Mouse (Mus musculus): ENCODE measurements at regions not wholly inside any gene's neighbourhood (a gene's known extent, or its start where the extent isn't known, plus 50 kb on each side); places are given as distances from the start of the nearest gene placed in this dataset.

DNA sequence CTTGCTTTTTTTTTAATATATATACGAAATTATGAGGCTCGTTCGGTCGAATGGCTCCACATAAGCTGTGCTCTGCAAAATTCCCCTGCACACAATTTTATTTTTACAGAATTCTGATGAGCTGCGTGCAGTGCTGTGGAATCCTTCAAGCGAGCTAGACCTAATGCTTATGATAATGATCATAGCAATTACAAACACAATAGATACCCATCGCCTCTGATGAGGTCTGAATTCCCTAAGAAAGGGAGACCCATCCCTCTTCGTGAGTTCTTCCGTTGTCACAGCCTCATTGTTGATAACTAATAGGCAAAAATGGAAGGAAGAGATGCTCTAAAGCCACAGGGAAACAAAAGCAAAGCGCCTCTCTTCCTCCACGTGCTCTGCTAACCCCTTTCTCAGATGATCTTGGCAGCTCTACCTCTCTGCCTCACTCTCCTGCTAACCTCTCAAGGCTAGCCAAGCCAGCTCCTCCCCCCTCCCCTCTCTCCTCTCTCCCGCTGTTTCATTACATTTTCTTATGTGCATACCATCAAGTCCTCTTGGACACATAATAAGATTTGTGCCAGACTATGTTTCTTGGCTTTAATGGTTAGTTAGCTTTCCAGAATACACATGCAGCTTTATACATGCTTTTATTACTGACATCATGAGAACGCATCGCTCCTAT is 367.7 kb upstream of the Adgrl2 start:
- no peak for DNase-seq (ENCODE audit: low spot score)

- DNase-seq (ENCODE audit: low spot score): no peak
Measured at GRCm38 (mm10) chr3:149357121-149357520, 366.8 kb upstream of the Adgrl2 start.

- no peak for DNase-seq (ENCODE audit: low spot score)
Measured at GRCm38 (mm10) chr3:149355362-149355761, 365.0 kb upstream of the Adgrl2 start.

- DNase-seq (ENCODE audit: low spot score): no peak
Measured at GRCm38 (mm10) chr3:149353958-149354357, 363.6 kb upstream of the Adgrl2 start.

DNA sequence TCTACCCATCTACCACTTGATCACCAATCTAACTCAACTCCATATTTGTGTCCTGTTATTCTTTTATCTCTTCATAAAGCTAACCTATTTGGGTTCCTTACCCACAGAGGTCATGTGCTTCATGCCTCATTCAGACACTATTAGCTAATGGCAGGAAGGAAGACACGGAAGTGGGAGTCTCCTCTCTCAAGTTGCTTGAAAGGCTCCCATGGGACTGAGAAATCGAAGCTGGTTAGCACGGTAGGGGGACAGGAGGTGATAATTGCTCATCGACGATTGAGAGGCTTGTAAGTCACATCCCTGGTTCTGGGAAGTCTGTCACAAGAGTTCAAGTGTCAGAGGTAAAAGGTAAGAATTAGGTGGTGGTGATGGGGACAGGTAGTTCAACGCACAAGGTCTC is 362.2 kb upstream of the Adgrl2 start:
- DNase-seq (ENCODE audit: low spot score): no peak

DNA sequence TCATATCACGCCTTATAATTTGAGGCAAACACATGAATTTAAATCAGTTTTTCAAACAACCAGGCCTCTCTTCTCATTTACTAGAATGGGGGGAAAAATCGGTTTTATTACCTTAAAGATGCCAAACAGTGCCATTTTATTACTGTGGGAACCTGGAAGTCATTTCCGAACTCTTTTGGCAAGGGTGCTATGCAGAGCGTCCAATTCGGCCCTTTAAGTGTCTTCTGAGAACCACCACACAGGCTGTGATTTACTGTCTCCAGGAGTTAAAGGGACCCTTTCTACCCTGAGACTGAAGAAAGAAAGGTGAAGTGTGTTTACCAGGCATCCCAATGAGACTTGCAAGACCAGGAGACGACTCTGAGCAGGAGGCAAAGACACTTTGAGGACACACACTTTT is 359.4 kb upstream of the Adgrl2 start:
- DNase-seq (ENCODE audit: low spot score): no peak

DNA sequence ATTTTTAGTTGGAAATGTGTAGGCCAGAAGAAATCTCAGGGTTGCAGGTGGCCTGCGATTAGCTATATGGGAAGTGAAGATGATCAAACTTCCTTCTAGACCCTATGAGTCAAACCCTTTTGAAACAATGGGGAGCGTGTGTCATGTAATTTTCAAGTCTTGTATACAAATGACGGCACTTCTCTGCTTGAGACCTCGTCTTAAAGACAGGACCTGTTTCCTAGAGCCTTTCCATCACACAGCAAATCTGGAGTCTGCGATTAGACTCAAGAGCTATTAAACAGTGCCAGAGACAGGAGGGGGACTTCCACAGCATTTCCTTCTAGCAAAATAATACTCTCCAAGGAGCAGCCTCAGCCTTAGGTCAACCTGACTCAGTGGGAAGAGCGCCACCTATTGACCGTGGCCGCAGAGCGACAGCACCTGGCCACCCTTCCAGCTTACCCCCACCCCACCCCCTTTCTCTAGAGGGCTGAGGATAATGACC is 358.9 kb upstream of the Adgrl2 start:
- peak; percentile 78 for DNase-seq (ENCODE audit: low spot score)

- DNase-seq (ENCODE audit: low spot score): no peak
Measured at GRCm38 (mm10) chr3:149348459-149348971, 358.2 kb upstream of the Adgrl2 start.

GRCm38 (mm10) chr3:149347241-149347992 is 357.1 kb upstream of the Adgrl2 start:
- DNase-seq (ENCODE audit: low spot score): no peak

DNA sequence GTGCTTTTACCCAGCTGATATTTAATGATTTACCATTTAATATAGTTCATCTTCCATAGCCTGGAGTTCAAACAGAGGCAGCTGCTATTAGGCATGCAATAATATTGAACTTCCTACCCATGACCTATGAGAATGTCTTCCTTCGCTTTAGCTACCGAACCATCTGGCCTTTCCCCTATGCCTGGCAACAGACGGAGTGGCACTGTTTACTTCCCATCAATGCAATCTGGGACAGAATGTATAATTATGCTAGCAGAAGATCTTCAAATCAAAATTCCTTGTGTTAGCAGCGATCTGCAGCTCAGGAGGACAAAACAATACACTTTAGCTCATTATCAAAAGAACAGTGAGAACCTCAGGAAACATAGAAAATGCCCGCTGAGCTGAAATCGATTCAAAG is 352.2 kb upstream of the Adgrl2 start:
- no peak for DNase-seq (ENCODE audit: low spot score)

DNA sequence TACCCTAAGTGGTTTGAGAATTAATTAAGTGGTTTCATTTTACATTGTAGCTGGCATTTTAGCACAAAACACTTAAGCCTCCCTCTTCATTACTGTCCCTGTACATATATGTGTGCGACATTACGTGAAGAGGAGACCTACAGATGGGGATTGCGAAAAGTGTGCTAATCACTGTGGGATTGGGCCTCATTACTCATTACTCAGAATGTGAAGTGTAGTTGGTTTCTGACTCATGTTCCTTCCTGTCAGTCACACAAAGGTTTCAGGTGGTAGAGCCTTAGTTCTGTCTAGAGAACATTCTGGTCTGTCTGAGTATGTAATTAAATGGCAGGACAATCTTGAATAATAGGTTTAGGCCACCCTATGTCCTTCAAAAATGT is 349.0 kb upstream of the Adgrl2 start:
- no peak for DNase-seq (ENCODE audit: low spot score)

GRCm38 (mm10) chr3:149338684-149339373 is 348.5 kb upstream of the Adgrl2 start:
- DNase-seq (ENCODE audit: low spot score): no peak

DNA sequence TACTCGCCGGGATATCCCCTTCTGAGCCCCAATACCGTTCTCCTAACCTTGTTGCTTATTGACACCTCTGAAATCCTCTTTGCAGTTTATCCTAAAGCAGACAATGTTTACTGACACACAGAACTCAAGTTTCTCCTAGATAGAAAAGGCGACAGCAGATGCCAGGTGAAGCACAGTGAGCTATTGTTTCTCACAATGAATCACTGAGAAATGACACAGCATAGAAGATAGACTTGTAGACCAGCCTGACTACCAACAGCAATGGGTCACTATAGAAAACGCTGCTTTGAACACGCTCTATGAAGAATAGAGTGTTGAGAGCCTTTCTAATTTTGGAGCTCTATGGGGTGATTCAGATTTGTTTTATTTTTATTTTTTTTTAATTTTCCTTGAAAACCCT is 344.9 kb upstream of the Adgrl2 start:
- DNase-seq (ENCODE audit: low spot score): no peak

DNA sequence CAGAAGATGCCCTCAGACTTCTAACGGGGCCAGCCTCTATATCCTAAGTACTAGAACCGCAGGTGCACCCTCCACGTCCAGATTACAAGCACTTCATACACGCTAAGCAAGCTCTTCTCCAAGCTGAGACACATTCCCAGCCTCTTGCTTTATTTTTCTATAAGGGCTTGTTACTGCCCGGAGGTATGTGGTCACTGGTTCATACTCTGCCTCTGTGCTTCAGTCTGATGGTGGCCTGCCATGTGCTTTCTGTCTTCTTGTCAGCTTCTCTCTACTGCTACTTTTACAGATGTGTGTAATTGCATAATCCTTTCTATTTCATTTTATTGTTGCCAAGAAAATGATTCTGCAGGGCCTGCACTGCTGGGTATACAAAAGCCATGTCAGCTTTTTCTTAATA is 343.3 kb upstream of the Adgrl2 start:
- DNase-seq (ENCODE audit: low spot score): no peak

DNA sequence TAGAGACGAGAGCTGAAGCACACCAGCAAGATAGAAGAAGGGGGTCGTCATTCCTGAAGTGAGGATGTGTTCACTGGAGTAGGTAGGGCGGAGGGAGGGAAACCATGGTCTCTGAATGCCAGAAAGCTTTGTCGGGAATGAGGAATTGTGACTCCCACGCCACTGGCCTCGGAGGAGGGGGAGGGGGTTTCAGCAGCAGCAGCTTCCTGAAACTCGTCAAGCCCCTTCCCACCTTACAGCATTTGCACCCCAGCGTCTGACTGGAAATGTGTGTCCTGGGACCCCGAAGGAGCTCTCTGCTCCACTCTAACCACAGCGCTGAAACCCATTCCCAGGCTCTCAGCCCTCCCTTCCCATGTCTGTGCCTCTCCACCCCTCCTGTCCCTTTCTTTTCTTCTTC is 342.8 kb upstream of the Adgrl2 start:
- DNase-seq (ENCODE audit: low spot score): no peak

GRCm38 (mm10) chr3:149332105-149332504 is 341.8 kb upstream of the Adgrl2 start:
- DNase-seq (ENCODE audit: low spot score): no peak

GRCm38 (mm10) chr3:149331251-149331960 is 341.1 kb upstream of the Adgrl2 start:
- no peak for DNase-seq (ENCODE audit: low spot score)

DNA sequence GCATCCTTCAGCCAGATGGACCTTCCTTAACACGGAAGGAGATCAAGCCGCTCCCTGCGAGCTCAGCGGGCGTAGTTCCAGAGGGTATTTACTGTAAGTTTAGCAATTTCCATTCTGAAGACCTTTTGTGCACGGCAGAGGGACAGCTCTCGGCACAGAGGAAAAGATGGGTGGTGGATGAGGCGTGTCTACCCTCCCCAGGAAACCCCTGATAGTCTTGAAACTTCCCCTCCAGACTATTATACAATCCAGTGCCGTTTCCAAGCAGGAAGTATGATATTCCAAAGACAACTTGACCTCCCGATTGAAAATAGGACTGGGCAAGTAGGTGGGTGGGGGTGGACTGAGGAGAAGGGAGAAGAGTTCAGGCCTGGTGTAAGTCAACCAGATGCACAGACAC is 340.4 kb upstream of the Adgrl2 start:
- no peak for DNase-seq (ENCODE audit: low spot score)

GRCm38 (mm10) chr3:149330041-149330440 is 339.7 kb upstream of the Adgrl2 start:
- no peak for DNase-seq (ENCODE audit: low spot score)

DNA sequence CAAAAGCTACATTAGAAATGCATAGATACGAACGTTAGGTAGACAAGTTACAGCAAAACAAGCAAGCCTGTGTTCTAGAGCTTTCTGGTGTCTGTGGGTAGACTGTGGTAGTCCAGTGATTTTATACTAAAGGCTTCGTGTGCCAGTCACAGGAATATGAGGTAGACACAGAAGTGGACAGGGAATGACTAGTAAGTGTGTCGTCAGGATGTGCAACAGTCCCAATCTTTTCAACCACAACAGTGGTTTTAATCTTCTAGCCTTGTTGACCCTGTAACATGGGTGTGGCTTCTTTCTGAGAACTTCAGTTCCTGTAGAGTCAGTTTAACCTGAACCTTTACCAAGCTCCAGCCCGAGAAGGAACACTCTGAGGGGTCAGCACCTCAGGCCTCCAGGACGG is 339.3 kb upstream of the Adgrl2 start:
- DNase-seq (ENCODE audit: low spot score): no peak

- DNase-seq (ENCODE audit: low spot score): no peak
Measured at GRCm38 (mm10) chr3:149326664-149327063, 336.3 kb upstream of the Adgrl2 start.

- DNase-seq (ENCODE audit: low spot score): no peak
Measured at GRCm38 (mm10) chr3:149324088-149324487, 333.7 kb upstream of the Adgrl2 start.

Measured in testis, postnatal 10 days (tissue).